Mouse (Mus musculus): Measurements from ENCODE around the gene Slc35f3.

- TF ChIP-seq POLR2A (IDR thresholded peaks at IDR 0.05; ENCODE audit: control insufficient read depth in 1 of 2, insufficient read depth in 1 of 2, low read depth in 1 of 2, low read length in 2 of 2, poor library complexity in 1 of 2) = no peak
- no peak for TF ChIP-seq E2F4 (IDR thresholded peaks at IDR 0.05; ENCODE audit: borderline replicate concordance, low read depth, low read length)
- TF ChIP-seq CTCF (IDR thresholded peaks at IDR 0.05 in 2 of 3, conservative IDR thresholded peaks at IDR 0.05 in 1 of 3; ENCODE audit: control insufficient read depth in 1 of 3, insufficient read depth in 1 of 3, low read depth in 2 of 3, low read length in 3 of 3, poor library complexity in 1 of 3, severe bottlenecking in 1 of 3) = peak; percentile 8 to 24 (median 17); a peak in 3 of 6 replicates
- no peak for TF ChIP-seq ZNF384 (IDR thresholded peaks at IDR 0.05; ENCODE audit: low read depth, low read length)
- TF ChIP-seq EP300 (IDR thresholded peaks at IDR 0.05; ENCODE audit: low read depth in 1 of 2, low read length in 2 of 2) = no peak
- no peak for TF ChIP-seq GATA1 (IDR thresholded peaks at IDR 0.05; ENCODE audit: low read depth, low read length)
- no peak for TF ChIP-seq CHD2 (IDR thresholded peaks at IDR 0.05; ENCODE audit: low read length)
- TF ChIP-seq MAX (IDR thresholded peaks at IDR 0.05; ENCODE audit: low read length) = no peak
- no peak for TF ChIP-seq ZMIZ1 (IDR thresholded peaks at IDR 0.05; ENCODE audit: low read depth, low read length)
- TF ChIP-seq ZC3H11A (IDR thresholded peaks at IDR 0.05; ENCODE audit: low read depth, low read length) = no peak
- TF ChIP-seq KAT2A (conservative IDR thresholded peaks at IDR 0.05; ENCODE audit: low read depth, low read length) = no peak
- no peak for TF ChIP-seq HCFC1 (IDR thresholded peaks at IDR 0.05; ENCODE audit: low read depth, low read length)
Observed at GRCm38 (mm10) chr8:126297284-126297845, 993 bp upstream of the Slc35f3 start.

Measured in MEL (cell line).